Mouse (Mus musculus): ENCODE data around the gene Trub1.

Trub1 gene

DNA sequence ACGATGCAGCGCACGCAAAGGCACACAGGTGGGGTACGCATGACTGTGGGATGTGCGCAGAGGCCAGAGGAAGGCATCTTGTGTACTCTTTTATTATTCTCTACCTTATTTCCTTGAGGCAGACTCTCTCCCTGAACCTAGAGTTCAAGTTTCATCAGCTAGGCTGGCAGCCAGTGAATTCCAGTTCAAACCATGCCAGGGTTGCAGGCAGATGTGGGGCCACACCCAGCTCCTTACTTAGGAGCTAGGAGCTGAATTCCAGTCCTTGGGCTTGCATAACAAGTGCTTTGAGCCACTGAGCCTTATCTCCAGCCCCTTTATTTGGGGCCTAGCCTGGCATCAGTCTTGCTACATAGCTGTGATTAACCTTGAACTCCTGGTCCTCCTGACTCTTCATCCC is 13.4 kb upstream of the Trub1 start:
- no peak for DNase-seq (ENCODE audit: low read depth in 1 of 2, low spot score in 2 of 2)

- DNase-seq (ENCODE audit: low read depth in 1 of 2, low spot score in 2 of 2), result no peak
Measured at GRCm38 (mm10) chr19:57441501-57441900, 11.2 kb upstream of the Trub1 start.

- DNase-seq (ENCODE audit: low read depth in 1 of 2, low spot score in 2 of 2), result no peak
Measured at GRCm38 (mm10) chr19:57442936-57443657, 9.6 kb upstream of the Trub1 start.

- DNase-seq (ENCODE audit: low read depth in 1 of 2, low spot score in 2 of 2), result no peak
Measured at GRCm38 (mm10) chr19:57445049-57445448, 7.7 kb upstream of the Trub1 start.

- DNase-seq (ENCODE audit: low read depth in 1 of 2, low spot score in 2 of 2), result no peak
Measured at GRCm38 (mm10) chr19:57450849-57451248, 1.9 kb upstream of the Trub1 start.

- no peak for DNase-seq (ENCODE audit: low read depth in 1 of 2, low spot score in 2 of 2)
Measured at GRCm38 (mm10) chr19:57451762-57452161, 950 bp upstream of the Trub1 start.

GRCm38 (mm10) chr19:57453218-57453600 is 497 bp downstream of the Trub1 start:
- no peak for DNase-seq (ENCODE audit: low read depth in 1 of 2, low spot score in 2 of 2)

GRCm38 (mm10) chr19:57455286-57455960 is 2.7 kb downstream of the Trub1 start:
- no peak for DNase-seq (ENCODE audit: low read depth in 1 of 2, low spot score in 2 of 2)

DNA sequence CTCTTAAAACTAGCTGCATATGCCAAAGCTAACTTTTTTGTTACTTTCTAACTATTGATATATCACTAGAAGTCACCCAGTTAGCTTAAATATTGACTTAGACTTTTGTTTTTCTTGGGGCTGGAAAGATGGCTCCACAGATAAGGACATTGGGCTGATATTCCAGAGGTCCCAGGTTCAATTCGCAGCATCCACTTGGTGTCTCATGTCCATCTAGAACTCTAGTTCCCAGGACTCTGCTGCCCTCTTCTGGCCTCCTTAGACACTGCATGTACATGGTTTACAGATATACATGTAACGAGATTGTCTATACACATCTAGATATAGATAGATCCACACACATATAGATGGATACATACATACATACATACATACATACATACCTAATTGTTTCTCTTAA is 4.4 kb downstream of the Trub1 start:
- peak; percentile 16 to 20 for DNase-seq (ENCODE audit: low read depth in 1 of 2, low spot score in 2 of 2)

GRCm38 (mm10) chr19:57463741-57464140 is 11.0 kb downstream of the Trub1 start:
- no peak for DNase-seq (ENCODE audit: low read depth in 1 of 2, low spot score in 2 of 2)

- no peak for DNase-seq (ENCODE audit: low read depth in 1 of 2, low spot score in 2 of 2)
Measured at GRCm38 (mm10) chr19:57465742-57466141, 13.0 kb downstream of the Trub1 start.

GRCm38 (mm10) chr19:57471033-57471432 is 18.3 kb downstream of the Trub1 start:
- DNase-seq (ENCODE audit: low read depth in 1 of 2, low spot score in 2 of 2), result no peak

GRCm38 (mm10) chr19:57472169-57472568 is 19.5 kb downstream of the Trub1 start:
- DNase-seq (ENCODE audit: low read depth in 1 of 2, low spot score in 2 of 2), result no peak

DNA sequence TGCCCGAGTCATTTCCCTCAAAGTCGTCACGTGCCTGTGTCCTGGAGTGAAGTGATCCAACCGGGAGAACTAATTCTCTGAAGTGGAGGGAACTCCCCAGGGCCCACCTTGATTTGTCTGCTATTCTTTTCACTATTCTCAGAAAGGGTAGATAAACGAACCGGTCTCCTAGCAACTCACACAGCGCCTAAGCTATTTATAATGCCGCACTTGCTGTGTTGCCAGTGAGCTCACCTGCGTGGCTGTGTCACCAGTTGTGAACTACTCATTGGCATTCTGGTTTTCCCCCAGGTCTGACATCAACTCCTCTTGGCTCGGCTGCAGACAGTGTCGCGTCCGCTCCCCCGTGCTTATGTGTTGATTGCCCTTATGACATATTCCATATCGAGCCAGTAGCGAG is 20.6 kb downstream of the Trub1 start:
- DNase-seq (ENCODE audit: low read depth in 1 of 2, low spot score in 2 of 2), result no peak

DNA sequence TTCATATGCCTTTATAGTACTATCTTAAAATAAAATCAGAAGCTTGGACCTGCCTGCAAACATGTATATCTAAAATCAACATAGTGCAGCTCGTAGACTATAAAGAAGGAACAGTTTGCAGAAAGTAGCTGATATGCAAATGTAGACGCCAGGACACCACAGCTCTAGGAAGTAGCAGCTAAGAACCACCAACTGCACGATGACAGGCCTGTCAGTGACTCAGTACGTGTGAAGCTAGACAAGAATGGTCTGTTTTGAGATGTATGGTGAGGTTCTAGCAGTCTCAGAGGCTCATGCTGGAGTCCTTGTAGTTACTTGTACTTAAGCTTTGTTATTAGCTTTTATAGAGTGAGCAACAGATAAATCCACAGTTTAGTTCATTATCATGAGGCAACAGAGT is 22.6 kb downstream of the Trub1 start:
- no peak for DNase-seq (ENCODE audit: low read depth in 1 of 2, low spot score in 2 of 2)

- DNase-seq (ENCODE audit: low read depth in 1 of 2, low spot score in 2 of 2), result no peak
Measured at GRCm38 (mm10) chr19:57477310-57477709, 24.6 kb downstream of the Trub1 start.

- no peak for DNase-seq (ENCODE audit: low read depth in 1 of 2, low spot score in 2 of 2)
Measured at GRCm38 (mm10) chr19:57478056-57478455, 25.3 kb downstream of the Trub1 start.

DNA sequence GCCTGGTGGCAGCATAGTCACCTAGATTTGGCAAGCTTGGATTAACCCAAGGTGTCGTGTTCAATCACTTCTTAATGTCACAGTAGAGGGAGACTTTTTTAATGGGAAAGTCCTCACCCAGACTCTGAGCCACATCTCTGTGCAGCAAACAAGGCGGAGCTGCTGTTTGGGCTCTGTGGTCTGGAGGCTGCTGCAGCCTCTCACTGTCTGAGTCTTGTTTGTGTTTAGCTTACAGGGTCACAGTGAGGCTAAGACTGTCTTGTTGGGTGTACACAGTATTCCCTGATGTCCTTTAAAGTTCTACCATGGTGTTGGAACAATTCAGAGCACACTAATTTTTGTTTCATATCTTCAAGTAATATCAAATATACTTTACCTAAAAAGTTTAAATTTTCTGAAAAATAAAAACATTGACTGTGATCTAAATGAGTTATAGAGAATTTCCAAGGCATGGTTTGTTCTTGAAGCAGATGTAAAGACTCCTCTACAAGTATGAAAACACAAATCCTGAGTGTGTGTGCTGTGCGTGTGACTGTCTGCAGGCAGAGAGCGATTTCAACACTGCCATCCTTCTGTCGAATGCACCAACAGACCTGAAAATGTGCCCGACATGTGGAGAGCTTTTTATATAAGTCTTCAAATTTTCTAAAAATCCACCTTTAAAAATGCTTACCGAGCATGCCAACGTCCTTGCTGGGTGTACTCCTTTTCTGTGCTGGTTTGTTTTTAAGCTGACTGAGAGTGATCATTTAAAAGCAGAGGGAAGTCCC is 27.4 kb downstream of the Trub1 start:
- DNase-seq (ENCODE audit: low read depth in 1 of 2, low spot score in 2 of 2), result no peak

- no peak for DNase-seq (ENCODE audit: low read depth in 1 of 2, low spot score in 2 of 2)
Measured at GRCm38 (mm10) chr19:57481743-57482259, 29.1 kb downstream of the Trub1 start.

DNA sequence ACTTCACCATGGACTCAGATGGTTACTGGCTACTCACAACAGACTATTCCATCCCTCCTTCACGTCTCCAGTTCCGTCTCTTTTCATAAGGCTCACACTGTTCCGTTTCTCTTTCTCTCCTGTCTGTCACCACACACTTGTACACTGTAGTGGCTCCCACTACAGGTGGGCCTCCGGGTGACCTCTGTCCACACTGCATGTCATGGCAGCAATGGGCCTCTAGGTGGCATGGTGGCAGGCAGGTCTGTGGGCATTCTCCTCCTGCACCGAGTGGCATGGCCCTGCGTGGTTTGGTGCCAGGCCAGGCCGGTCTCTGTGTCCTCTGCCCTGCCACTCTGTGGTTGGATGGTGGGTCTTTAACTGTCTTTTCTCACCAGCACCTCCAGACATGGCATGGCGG is 30.1 kb downstream of the Trub1 start:
- peak; percentile 11 to 48 for DNase-seq (ENCODE audit: low read depth in 1 of 2, low spot score in 2 of 2)

GRCm38 (mm10) chr19:57487051-57487658 is 34.4 kb downstream of the Trub1 start:
- DNase-seq (ENCODE audit: low read depth in 1 of 2, low spot score in 2 of 2), result no peak
